Mouse (Mus musculus): ENCODE data around the gene Gm14226.
A peak's percentile ranks its signal among the peaks of the same experiment; 100 is the strongest.
"Not testable (repeated sequence)": the region's sequence is repeated elsewhere in the genome, so short reads cannot be mapped to it uniquely, and the experiment has no call there.

The Gm14226 gene

GRCm38 (mm10) chr2:155050108-155050503, 32.0 kb downstream of the Gm14226 start:
- DNase-seq, result peak; percentile 10 to 32

GRCm38 (mm10) chr2:155050504-155051236, 32.6 kb downstream of the Gm14226 start:
- peak; percentile 93 to 96 for DNase-seq

GRCm38 (mm10) chr2:155051622-155052351, 33.7 kb downstream of the Gm14226 start:
- DNase-seq, result no peak

- DNase-seq, result no peak
Measured at GRCm38 (mm10) chr2:155052681-155053080, 34.6 kb downstream of the Gm14226 start.

GRCm38 (mm10) chr2:155053512-155053911, 35.4 kb downstream of the Gm14226 start:
- not testable (repeated sequence) for DNase-seq

- DNase-seq, result no peak
Measured at GRCm38 (mm10) chr2:155054672-155055071, 36.6 kb downstream of the Gm14226 start.

GRCm38 (mm10) chr2:155056076-155056578, 38.1 kb downstream of the Gm14226 start:
- DNase-seq, result no peak

GRCm38 (mm10) chr2:155057361-155057760, 39.3 kb downstream of the Gm14226 start:
- no peak for DNase-seq

- no peak for DNase-seq
Measured at GRCm38 (mm10) chr2:155071027-155071426, 53.0 kb downstream of the Gm14226 start.

- DNase-seq, result no peak
Measured at GRCm38 (mm10) chr2:155072353-155073145, 54.5 kb downstream of the Gm14226 start.

GRCm38 (mm10) chr2:155073347-155073746, 55.3 kb downstream of the Gm14226 start:
- no peak for DNase-seq

GRCm38 (mm10) chr2:155073978-155074765, 56.1 kb downstream of the Gm14226 start, which contains the start of gene Ahcy:
Gene Ahcy (minus strand): TSS chr2:155074497.
- peak; percentile 90 for DNase-seq

GRCm38 (mm10) chr2:155074766-155075330, 56.8 kb downstream of the Gm14226 start:
- peak in 1 of 2 experiments; percentile 12 for DNase-seq

- no peak for DNase-seq
Measured at GRCm38 (mm10) chr2:155075649-155076048, 57.6 kb downstream of the Gm14226 start.

Measured in lung, adult 18-20 months (tissue).